Mouse (Mus musculus) liver, embryonic 14.5 days (tissue): Measurements from ENCODE around the gene Smad3. TPM values are rescaled to one million over a fixed set of nuclear protein-coding genes. Genes with fewer than 3 reads are reported as not detected.

ENCODE experiments used
- ATAC-seq: fragments of 200-750 bp; cut with Nextera tagmentation; 2 replicates; pipeline ENCODE4 v1.8.0; 2017; ENCODE audit warnings: moderate number of reproducible peaks, mild to moderate bottlenecking, moderate library complexity; ENCODE audit not compliant: insufficient read depth
- DNase-seq, 3 experiments: peaks; one replicate each; pipeline ENCODE4 v3.0.0-alpha.2; 2012 to 2013; ENCODE audit warnings: low read depth in 3 of 3, low spot score in 3 of 3
- H3K27ac ChIP-seq: fragments of 300-500 bp; sonication (generic); 2 replicates; pipeline ENCODE4 v1.5.1; 2014; ENCODE audit warnings: moderate library complexity, mild to moderate bottlenecking, control low read depth, inconsistent platforms
- H3K27me3 ChIP-seq: fragments of 300-500 bp; sonication (generic); 2 replicates; pipeline ENCODE4 v1.6.1; 2014; ENCODE audit warnings: mild to moderate bottlenecking, low read length, moderate library complexity; ENCODE audit not compliant: control insufficient read depth, insufficient read depth
- H3K36me3 ChIP-seq: fragments of 300-500 bp; sonication (generic); replicated peaks from 2 replicates; pipeline ENCODE4 v1.6.1; 2014; ENCODE audit warnings: low read depth; ENCODE audit not compliant: control insufficient read depth, insufficient read depth
- H3K4me1 ChIP-seq, 2 experiments: fragments of 200-500 bp in 1 of 2; fragments of 300-500 bp in 1 of 2; sonication (generic) in 1 of 2; replicated peaks; 2 replicates each; pipeline ENCODE4 v1.6.1; 2012 to 2014; ENCODE audit warnings: antibody characterized with exemption in 1 of 2, inconsistent platforms in 1 of 2, low read length in 1 of 2; ENCODE audit not compliant: control insufficient read depth in 2 of 2, insufficient read depth in 2 of 2
- H3K4me2 ChIP-seq: fragments of 300-500 bp; sonication (generic); 2 replicates; pipeline ENCODE4 v1.6.1; 2014; ENCODE audit warnings: low read depth, mild to moderate bottlenecking, control low read depth, moderate library complexity
- H3K4me3 ChIP-seq, 2 experiments: fragments of 200-500 bp in 1 of 2; fragments of 300-500 bp in 1 of 2; sonication (generic) in 1 of 2; 2 replicates each; pipeline ENCODE4 v1.5.1; 2012 to 2014; ENCODE audit warnings: low read depth in 2 of 2, low read length in 2 of 2, mild to moderate bottlenecking in 2 of 2, control low read depth in 1 of 2, inconsistent platforms in 1 of 2, moderate library complexity in 1 of 2; ENCODE audit not compliant: insufficient read depth in 1 of 2
- H3K9ac ChIP-seq: fragments of 300-500 bp; sonication (generic); replicated peaks from 2 replicates; pipeline ENCODE4 v1.6.1; 2014; ENCODE audit warnings: mild to moderate bottlenecking, control low read depth, moderate library complexity
- H3K9me3 ChIP-seq: fragments of 300-500 bp; sonication (generic); 2 replicates; pipeline ENCODE4 v1.6.1; 2016; ENCODE audit warnings: low read length, mixed read lengths; ENCODE audit not compliant: control insufficient read depth
- CTCF ChIP-seq: IDR thresholded peaks from 2 replicates; pipeline ENCODE4 v1.5.1; 2016; ENCODE audit warnings: antibody characterized with exemption, low read depth, control low read depth
- EP300 ChIP-seq: IDR thresholded peaks from 2 replicates; pipeline ENCODE4 v1.6.1; 2016; ENCODE audit warnings: antibody characterized with exemption, low read depth
- WGBS: fragments of 180-500 bp; shearing (Covaris S2); extraction: QIAGEN DNeasy Blood & Tissue Kit; methylation state at CpG from one replicate; pipeline ENCODE4 v1.1.7; 2014; ENCODE audit not compliant: insufficient replicate concordance; 5-methylcytosine and 5-hydroxymethylcytosine counted together
- polyA plus RNA-seq, 2 experiments: library from polyadenylated mRNA; depleted of rRNA in 1 of 2; stranded (reverse) in 1 of 2; unstranded in 1 of 2; fragments of >200 nt; fragmentation: Nextera tagmentation in 1 of 2; extraction: Ambion mirVana in 1 of 2; gene quantifications; 2 replicates each; pipeline versions ENCODE4 v1.2.1 to v1.2.3; 2012 to 2014

Smad3 gene
- polyA plus RNA-seq, 2 experiments, result 1.7 to 3.2 TPM

- no peak overlapping the region for H3K4me2 ChIP-seq
- no peak for TF ChIP-seq EP300
- no peak for TF ChIP-seq CTCF
- no peak overlapping the region for H3K27ac ChIP-seq
- no peak overlapping the region for H3K4me3 ChIP-seq
- ATAC-seq (no peak), DNase-seq (no peak)
- 74% methylated on average over 2 of the region's 2 CpGs for WGBS
- peaks cover 0 to 12% of the 10 kb centered on the region in 2 experiments; a peak in 3 of 4 replicates for H3K4me1 ChIP-seq
- no peaks in the 10 kb centered on the region for H3K36me3 ChIP-seq
- H3K27me3 ChIP-seq, result no peaks in the 10 kb centered on the region
- H3K9ac ChIP-seq, result no peak overlapping the region
- H3K9me3 ChIP-seq, result no peaks in the 10 kb centered on the region
These were observed 74.9 kb downstream of the Smad3 start for GRCm38 (mm10) chr9:63682943-63683342.

GRCm38 (mm10) chr9:63682301-63682700 is 75.5 kb downstream of the Smad3 start:
- H3K36me3 ChIP-seq, result no peaks in the 10 kb centered on the region
- no peak overlapping the region for H3K4me3 ChIP-seq
- H3K4me1 ChIP-seq, result peaks cover 0 to 15% of the 10 kb centered on the region in 2 experiments; a peak in 3 of 4 replicates
- no peak overlapping the region for H3K4me2 ChIP-seq
- 28% methylated on average over 9 of the region's 9 CpGs for WGBS
- ATAC-seq (no peak), DNase-seq (no peak)
- no peak overlapping the region for H3K9ac ChIP-seq
- no peaks in the 10 kb centered on the region for H3K27me3 ChIP-seq
- H3K27ac ChIP-seq, result no peak overlapping the region
- H3K9me3 ChIP-seq, result no peaks in the 10 kb centered on the region
- TF ChIP-seq EP300 (no peak), CTCF (no peak)

- Histone ChIP-seq H3K36me3 (no peaks in the 10 kb centered on the region), H3K9ac (no peak overlapping the region), H3K4me3 (no peak overlapping the region), H3K4me2 (no peak overlapping the region), H3K27ac (no peak overlapping the region), H3K27me3 (no peaks in the 10 kb centered on the region), H3K4me1 (peaks cover 0 to 17% of the 10 kb centered on the region in 2 experiments; a peak in 3 of 4 replicates), H3K9me3 (no peaks in the 10 kb centered on the region)
- DNase-seq (peak in 1 of 3 experiments; percentile 28), ATAC-seq (no peak)
- no peak for TF ChIP-seq EP300
- TF ChIP-seq CTCF, result no peak
- WGBS, result 43% methylated on average over 1 of the region's 1 CpGs
These were observed 79.7 kb downstream of the Smad3 start for GRCm38 (mm10) chr9:63678076-63678475.

- Histone ChIP-seq H3K4me2 (no peak overlapping the region), H3K4me1 (peaks cover 0 to 17% of the 10 kb centered on the region in 2 experiments; a peak in 3 of 4 replicates), H3K9ac (no peak overlapping the region), H3K27ac (no peak overlapping the region), H3K27me3 (no peaks in the 10 kb centered on the region), H3K4me3 (no peak overlapping the region), H3K9me3 (no peaks in the 10 kb centered on the region), H3K36me3 (no peaks in the 10 kb centered on the region)
- WGBS, result 65% methylated on average over 3 of the region's 3 CpGs
- TF ChIP-seq CTCF, result no peak
- TF ChIP-seq EP300, result no peak
- DNase-seq (no peak), ATAC-seq (no peak)
These were observed 80.2 kb downstream of the Smad3 start for GRCm38 (mm10) chr9:63677621-63678020.

DNA sequence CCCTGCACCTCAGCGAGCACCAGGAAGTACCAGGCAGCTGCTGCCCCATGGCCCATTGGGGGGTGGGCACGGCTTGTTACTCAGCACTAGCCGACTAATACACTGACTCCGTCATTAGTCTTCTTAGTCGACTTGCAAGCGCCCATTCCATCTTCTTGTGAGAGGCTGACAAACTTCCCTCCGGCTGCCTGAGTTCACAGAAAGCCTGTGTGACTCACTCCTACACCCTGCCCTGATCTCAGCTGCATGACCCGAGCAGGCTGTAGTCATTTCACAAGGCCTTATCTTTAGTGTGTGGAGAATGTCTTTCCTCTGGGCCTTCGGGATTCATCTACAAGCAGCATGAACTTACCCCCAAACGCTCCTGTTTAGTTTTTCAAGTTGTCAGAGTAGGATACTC is 83.2 kb downstream of the Smad3 start:
- ATAC-seq (no peak), DNase-seq (no peak)
- 55% methylated on average over 10 of the region's 10 CpGs for WGBS
- Histone ChIP-seq H3K27ac (no peak overlapping the region), H3K9me3 (no peaks in the 10 kb centered on the region), H3K4me2 (no peak overlapping the region), H3K9ac (no peak overlapping the region), H3K36me3 (no peaks in the 10 kb centered on the region), H3K4me1 (peaks cover 0 to 20% of the 10 kb centered on the region in 2 experiments; a peak in 2 of 4 replicates), H3K4me3 (no peak overlapping the region), H3K27me3 (no peaks in the 10 kb centered on the region)
- no peak for TF ChIP-seq EP300
